Mouse (Mus musculus) hindbrain, embryonic 12.5 days (tissue): ENCODE data around the gene C1s2. TPM values are rescaled to one million over a fixed set of nuclear protein-coding genes. Genes with fewer than 3 reads are reported as not detected.
"Not testable (repeated sequence)": the region's sequence is repeated elsewhere in the genome, so short reads cannot be mapped to it uniquely, and the experiment has no call there.

Experiments used
- ATAC-seq: fragments of 200-750 bp; cut with Nextera tagmentation; 2 replicates; pipeline ENCODE4 v1.8.0; 2017; ENCODE audit warnings: moderate TSS enrichment; ENCODE audit not compliant: low FRiP score
- H3K27ac ChIP-seq: fragments of 300-500 bp; sonication (generic); 2 replicates; pipeline ENCODE4 v1.5.1; 2016; ENCODE audit warnings: mild to moderate bottlenecking
- H3K27me3 ChIP-seq: fragments of 300-500 bp; sonication (generic); 2 replicates; pipeline ENCODE4 v1.6.1; 2016; ENCODE audit warnings: mild to moderate bottlenecking
- H3K36me3 ChIP-seq: fragments of 300-500 bp; sonication (generic); 2 replicates; pipeline ENCODE4 v1.6.1; 2016; ENCODE audit warnings: mild to moderate bottlenecking
- H3K4me1 ChIP-seq: fragments of 300-500 bp; sonication (generic); 2 replicates; pipeline ENCODE4 v1.6.1; 2016
- H3K4me2 ChIP-seq: fragments of 300-500 bp; sonication (generic); replicated peaks from 2 replicates; pipeline ENCODE4 v1.6.1; 2016; ENCODE audit warnings: mild to moderate bottlenecking
- H3K4me3 ChIP-seq: fragments of 300-500 bp; sonication (generic); 2 replicates; pipeline ENCODE4 v1.5.1; 2016; ENCODE audit warnings: mild to moderate bottlenecking
- H3K9ac ChIP-seq: fragments of 300-500 bp; sonication (generic); 2 replicates; pipeline ENCODE4 v1.6.1; 2016; ENCODE audit warnings: mild to moderate bottlenecking, moderate library complexity
- H3K9me3 ChIP-seq: fragments of 300-500 bp; sonication (generic); replicated peaks from 2 replicates; pipeline ENCODE4 v1.6.1; 2016; ENCODE audit warnings: mild to moderate bottlenecking
- WGBS: fragments of 180-500 bp; shearing (Covaris S2); methylation state at CpG from one replicate; pipeline ENCODE4 v1.1.7; 2016; 5-methylcytosine and 5-hydroxymethylcytosine counted together
- polyA plus RNA-seq: library from polyadenylated mRNA; unstranded; fragments of >200 nt; fragmentation: Nextera tagmentation; extraction: Ambion mirVana; gene quantifications from 2 replicates; pipeline ENCODE4 v1.2.1, GENCODE M21; 2016

Gene C1s2
- polyA plus RNA-seq, 1 experiment from 2014 or later = not detected

GRCm38 (mm10) chr6:124626184-124626583 lies 9.7 kb downstream of the C1s2 start:
- H3K27ac ChIP-seq, ATAC-seq, H3K4me3 ChIP-seq, H3K4me2 ChIP-seq, H3K9ac ChIP-seq, H3K4me1 ChIP-seq, H3K27me3 ChIP-seq, H3K36me3 ChIP-seq, H3K9me3 ChIP-seq: not testable (repeated sequence)
- 50% methylated on average over 1 of the region's 1 CpGs for WGBS

GRCm38 (mm10) chr6:124625612-124626011 lies 10.3 kb downstream of the C1s2 start:
- WGBS = 90% methylated on average over 13 of the region's 13 CpGs
- H3K36me3 ChIP-seq = no peaks in the 10 kb centered on the region
- no peak overlapping the region for H3K4me2 ChIP-seq
- no peak for ATAC-seq
- H3K9ac ChIP-seq = no peak overlapping the region
- H3K4me3 ChIP-seq = no peak overlapping the region
- H3K27ac ChIP-seq = no peak overlapping the region
- no peaks in the 10 kb centered on the region for H3K9me3 ChIP-seq
- H3K27me3 ChIP-seq = no peaks in the 10 kb centered on the region
- H3K4me1 ChIP-seq = no peaks in the 10 kb centered on the region

GRCm38 (mm10) chr6:124602031-124602430 lies 33.9 kb downstream of the C1s2 start:
- WGBS = 93% methylated on average over 4 of the region's 4 CpGs
- Histone ChIP-seq H3K4me3 (no peak overlapping the region), H3K9ac (no peak overlapping the region), H3K27me3 (no peaks in the 10 kb centered on the region), H3K9me3 (peaks cover 4% of the 10 kb centered on the region; the same call in 1 of the 2 replicates), H3K27ac (no peak overlapping the region), H3K4me2 (no peak overlapping the region), H3K36me3 (no peaks in the 10 kb centered on the region), H3K4me1 (no peaks in the 10 kb centered on the region)
- ATAC-seq = no peak

GRCm38 (mm10) chr6:124593121-124593520 lies 42.8 kb downstream of the C1s2 start:
- Histone ChIP-seq H3K9ac (no peak overlapping the region), H3K4me1 (no peaks in the 10 kb centered on the region), H3K4me2 (no peak overlapping the region), H3K36me3 (no peaks in the 10 kb centered on the region), H3K27ac (no peak overlapping the region), H3K27me3 (no peaks in the 10 kb centered on the region), H3K9me3 (peaks cover 3% of the 10 kb centered on the region; the same call in 1 of the 2 replicates), H3K4me3 (no peak overlapping the region)
- ATAC-seq = no peak
- WGBS = 74% methylated on average over 8 of the region's 8 CpGs

DNA sequence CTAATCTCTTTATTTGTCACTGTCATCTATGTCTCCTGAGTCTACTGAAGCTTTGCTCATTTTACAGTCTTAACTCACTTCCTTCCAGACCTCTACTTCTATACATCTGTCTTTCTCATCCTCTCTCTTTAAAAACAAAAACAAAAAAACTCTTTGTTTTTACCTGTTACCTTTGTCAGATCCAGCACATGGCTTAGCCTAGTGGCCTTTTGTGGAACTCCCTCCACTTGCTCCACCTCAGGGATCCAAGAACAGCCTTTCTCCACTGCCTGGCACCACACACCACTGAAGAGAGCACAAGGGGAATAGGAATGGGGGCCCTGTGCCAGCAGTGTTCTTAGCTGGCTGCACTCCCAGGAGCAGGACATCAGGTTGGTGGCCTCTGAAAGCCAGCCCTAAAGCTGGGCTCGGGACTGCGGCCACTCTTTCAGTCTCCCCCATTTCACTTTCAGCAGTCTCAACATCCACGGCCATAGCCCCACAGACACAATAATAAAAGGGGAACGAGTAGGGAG lies 43.6 kb downstream of the C1s2 start:
- Histone ChIP-seq H3K27ac (no peak overlapping the region), H3K36me3 (no peaks in the 10 kb centered on the region), H3K4me1 (no peaks in the 10 kb centered on the region), H3K4me2 (no peak overlapping the region), H3K4me3 (no peak overlapping the region), H3K27me3 (no peaks in the 10 kb centered on the region), H3K9ac (no peak overlapping the region), H3K9me3 (peaks cover 3% of the 10 kb centered on the region; the same call in 1 of the 2 replicates)
- WGBS = 87% methylated on average over 4 of the region's 4 CpGs
- ATAC-seq = no peak

GRCm38 (mm10) chr6:124588771-124589170 lies 47.1 kb downstream of the C1s2 start:
- no peak overlapping the region for H3K4me2 ChIP-seq
- H3K9ac ChIP-seq = no peak overlapping the region
- H3K4me1 ChIP-seq = no peaks in the 10 kb centered on the region
- no peak overlapping the region for H3K4me3 ChIP-seq
- no peaks in the 10 kb centered on the region for H3K27me3 ChIP-seq
- no peak overlapping the region for H3K27ac ChIP-seq
- no peaks in the 10 kb centered on the region for H3K9me3 ChIP-seq
- H3K36me3 ChIP-seq = no peaks in the 10 kb centered on the region
- ATAC-seq = no peak

- Histone ChIP-seq H3K9me3 (no peaks in the 10 kb centered on the region), H3K4me1 (no peaks in the 10 kb centered on the region), H3K9ac (no peak overlapping the region), H3K4me3 (no peak overlapping the region), H3K27ac (no peak overlapping the region), H3K27me3 (no peaks in the 10 kb centered on the region), H3K36me3 (no peaks in the 10 kb centered on the region), H3K4me2 (no peak overlapping the region)
- 84% methylated on average over 4 of the region's 4 CpGs for WGBS
- ATAC-seq = no peak
Measured at GRCm38 (mm10) chr6:124586266-124586665, 49.6 kb downstream of the C1s2 start.

DNA sequence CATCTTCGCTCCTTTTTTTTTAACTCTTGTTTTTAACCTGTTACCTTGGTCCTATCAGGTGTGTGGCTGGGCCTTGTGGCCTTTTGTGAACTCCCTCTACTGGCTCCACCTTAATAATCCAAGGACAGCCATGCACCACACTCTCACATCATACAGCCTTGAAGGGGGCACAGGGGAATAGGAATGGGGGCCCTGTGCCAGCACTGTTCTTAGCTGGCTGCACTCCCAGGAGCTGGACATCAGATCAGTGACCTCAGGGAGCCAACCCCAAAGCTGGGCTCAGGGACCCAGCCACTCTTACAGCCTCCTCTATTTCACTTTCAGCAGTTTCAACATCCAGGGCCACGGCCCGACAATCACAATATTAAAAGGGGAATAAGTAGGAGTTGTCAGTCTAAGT lies 50.1 kb downstream of the C1s2 start:
- WGBS = 86% methylated on average over 3 of the region's 3 CpGs
- H3K4me3 ChIP-seq = no peak overlapping the region
- no peaks in the 10 kb centered on the region for H3K36me3 ChIP-seq
- no peaks in the 10 kb centered on the region for H3K27me3 ChIP-seq
- no peak overlapping the region for H3K4me2 ChIP-seq
- no peaks in the 10 kb centered on the region for H3K9me3 ChIP-seq
- no peak overlapping the region for H3K9ac ChIP-seq
- no peaks in the 10 kb centered on the region for H3K4me1 ChIP-seq
- H3K27ac ChIP-seq = no peak overlapping the region
- no peak for ATAC-seq

- H3K27ac ChIP-seq = no peak overlapping the region
- H3K9me3 ChIP-seq = no peaks in the 10 kb centered on the region
- H3K27me3 ChIP-seq = no peaks in the 10 kb centered on the region
- 85% methylated on average over 3 of the region's 3 CpGs for WGBS
- H3K4me3 ChIP-seq = no peak overlapping the region
- H3K4me1 ChIP-seq = no peaks in the 10 kb centered on the region
- ATAC-seq = no peak
- no peak overlapping the region for H3K9ac ChIP-seq
- H3K36me3 ChIP-seq = no peaks in the 10 kb centered on the region
- no peak overlapping the region for H3K4me2 ChIP-seq
Measured at GRCm38 (mm10) chr6:124584935-124585334, 51.0 kb downstream of the C1s2 start.

GRCm38 (mm10) chr6:124582231-124582630 lies 53.7 kb downstream of the C1s2 start:
- Histone ChIP-seq H3K27ac (no peak overlapping the region), H3K4me1 (no peaks in the 10 kb centered on the region)
- WGBS = 82% methylated on average over 1 of the region's 1 CpGs

DNA sequence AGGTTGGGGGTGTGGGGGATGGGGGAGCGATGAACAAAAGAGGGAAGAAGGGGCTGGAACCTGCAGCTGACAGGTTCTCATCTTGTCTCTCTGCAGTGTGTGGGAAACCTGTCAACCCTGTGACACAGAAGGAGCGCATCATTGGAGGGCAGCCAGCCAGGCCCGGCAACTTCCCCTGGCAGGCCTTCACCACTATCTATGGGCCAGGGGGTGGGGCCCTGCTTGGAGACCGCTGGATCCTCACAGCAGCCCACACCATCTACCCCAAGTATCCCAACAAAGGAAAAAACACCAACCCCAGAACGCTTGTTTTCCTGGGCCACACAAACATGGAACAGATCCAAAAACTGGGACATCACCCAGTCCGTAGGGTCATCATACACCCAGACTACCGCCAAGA lies 55.7 kb downstream of the C1s2 start:
- not testable (repeated sequence) for H3K4me2 ChIP-seq, H3K4me3 ChIP-seq, H3K27me3 ChIP-seq, H3K36me3 ChIP-seq, H3K27ac ChIP-seq, H3K9ac ChIP-seq, H3K4me1 ChIP-seq, H3K9me3 ChIP-seq, ATAC-seq
- 94% methylated on average over 7 of the region's 7 CpGs for WGBS

More at GRCm38 (mm10) chr6:124582231-124582630, 53.7 kb downstream of the C1s2 start:
- H3K4me2 ChIP-seq = no peak overlapping the region
- H3K9me3 ChIP-seq = no peaks in the 10 kb centered on the region
- ATAC-seq = no peak
- no peaks in the 10 kb centered on the region for H3K36me3 ChIP-seq
- H3K9ac ChIP-seq = no peak overlapping the region
- H3K27me3 ChIP-seq = no peaks in the 10 kb centered on the region
- no peak overlapping the region for H3K4me3 ChIP-seq

- H3K27me3 ChIP-seq, H3K9me3 ChIP-seq, H3K4me3 ChIP-seq, H3K36me3 ChIP-seq, H3K9ac ChIP-seq, H3K4me2 ChIP-seq, H3K27ac ChIP-seq, H3K4me1 ChIP-seq, ATAC-seq: not testable (repeated sequence)
- 85% methylated on average over 3 of the region's 3 CpGs for WGBS
Measured at GRCm38 (mm10) chr6:124575155-124575678, 60.7 kb downstream of the C1s2 start.
